Mouse (Mus musculus) monocyte, adult 5-6 weeks (primary cell): ENCODE results near the gene Cldn19. TPM values are rescaled to one million over a fixed set of nuclear protein-coding genes. Genes with fewer than 3 reads are reported as not detected.
"Not testable (repeated sequence)": the region's sequence is repeated elsewhere in the genome, so short reads cannot be mapped to it uniquely, and the experiment has no call there.

Source experiments
- ATAC-seq: fragments of 153-309, 156-312 bp; replicated peaks from 2 replicates; pipeline ENCODE4 v1.8.0; 2017; ENCODE audit warnings: mild to moderate bottlenecking; ENCODE audit not compliant: low TSS enrichment, insufficient number of reproducible peaks, severe bottlenecking, poor library complexity, low FRiP score
- total RNA-seq: library from RNA; stranded (forward); fragments of 200-1000, 200-491, 200-594 nt; gene quantifications from 3 replicates; pipeline ENCODE4 v1.2.3, GENCODE M21; 2017

The Cldn19 gene
- total RNA-seq, 1 experiment from 2014 or later, result not detected

DNA sequence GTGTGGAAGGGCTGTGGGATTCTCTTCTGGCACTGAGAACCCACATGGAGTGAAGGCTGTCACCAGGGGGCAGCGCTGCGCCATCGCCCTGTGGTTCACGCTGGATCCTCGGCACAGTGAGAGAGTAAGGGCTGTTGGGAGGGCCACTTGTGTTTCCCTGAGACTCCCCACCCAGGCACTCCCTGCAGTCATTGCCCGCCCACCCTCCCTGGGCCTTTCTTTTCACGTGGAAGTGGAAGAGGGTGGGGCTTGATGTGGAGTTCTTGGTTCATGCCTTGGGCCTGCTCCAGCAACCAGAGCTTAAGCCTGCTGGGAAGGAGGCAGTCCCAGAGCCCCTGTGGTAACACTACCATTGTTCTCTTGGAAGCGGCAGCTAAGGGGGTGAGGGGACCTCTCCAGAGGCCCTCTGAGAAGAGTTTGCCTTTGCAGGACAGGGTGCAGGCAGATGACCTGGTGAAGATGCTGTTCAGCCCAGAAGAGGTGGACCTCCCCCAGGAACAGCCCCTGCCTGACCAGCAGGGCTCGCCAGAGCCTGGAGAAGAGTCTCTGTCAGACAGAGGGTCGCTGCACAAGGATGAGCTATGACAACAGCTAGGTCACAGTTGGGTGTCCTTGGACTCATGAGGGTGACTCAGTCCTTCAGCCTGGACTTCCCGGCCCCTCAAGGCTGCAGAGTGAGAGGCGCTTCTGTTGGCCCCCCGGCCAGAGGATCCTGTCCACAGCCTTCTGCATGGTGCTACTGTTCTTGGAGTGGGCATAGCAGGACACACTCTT, 7.6 kb upstream of the Cldn19 start:
- ATAC-seq, result no peak

DNA sequence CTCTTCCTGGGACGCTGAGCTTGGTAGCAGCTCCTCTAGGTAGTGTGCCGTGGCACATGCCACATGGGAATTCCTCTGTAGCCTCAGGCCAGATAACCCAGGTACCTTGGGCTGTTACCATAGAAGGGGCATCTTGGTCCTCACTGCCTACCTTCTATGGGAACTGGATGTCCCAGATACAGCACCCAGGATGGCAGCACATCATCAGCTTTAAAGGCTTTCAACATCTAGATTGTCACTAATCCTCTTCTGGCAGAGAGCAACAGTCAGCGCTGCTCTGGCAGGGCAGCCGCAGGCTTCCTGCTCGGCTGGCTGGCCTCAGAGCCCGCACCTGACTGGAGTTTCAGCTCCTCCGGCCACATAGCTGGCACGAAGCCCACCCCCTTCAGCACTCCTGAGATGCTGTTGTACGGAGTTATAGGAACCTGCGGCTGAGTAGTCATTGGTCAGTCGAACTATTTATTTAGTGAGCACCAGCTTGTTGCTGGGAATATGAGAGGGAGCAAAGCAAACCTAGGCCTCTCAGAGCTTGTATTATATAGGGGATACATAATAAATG, 6.7 kb upstream of the Cldn19 start:
- ATAC-seq, result no peak

DNA sequence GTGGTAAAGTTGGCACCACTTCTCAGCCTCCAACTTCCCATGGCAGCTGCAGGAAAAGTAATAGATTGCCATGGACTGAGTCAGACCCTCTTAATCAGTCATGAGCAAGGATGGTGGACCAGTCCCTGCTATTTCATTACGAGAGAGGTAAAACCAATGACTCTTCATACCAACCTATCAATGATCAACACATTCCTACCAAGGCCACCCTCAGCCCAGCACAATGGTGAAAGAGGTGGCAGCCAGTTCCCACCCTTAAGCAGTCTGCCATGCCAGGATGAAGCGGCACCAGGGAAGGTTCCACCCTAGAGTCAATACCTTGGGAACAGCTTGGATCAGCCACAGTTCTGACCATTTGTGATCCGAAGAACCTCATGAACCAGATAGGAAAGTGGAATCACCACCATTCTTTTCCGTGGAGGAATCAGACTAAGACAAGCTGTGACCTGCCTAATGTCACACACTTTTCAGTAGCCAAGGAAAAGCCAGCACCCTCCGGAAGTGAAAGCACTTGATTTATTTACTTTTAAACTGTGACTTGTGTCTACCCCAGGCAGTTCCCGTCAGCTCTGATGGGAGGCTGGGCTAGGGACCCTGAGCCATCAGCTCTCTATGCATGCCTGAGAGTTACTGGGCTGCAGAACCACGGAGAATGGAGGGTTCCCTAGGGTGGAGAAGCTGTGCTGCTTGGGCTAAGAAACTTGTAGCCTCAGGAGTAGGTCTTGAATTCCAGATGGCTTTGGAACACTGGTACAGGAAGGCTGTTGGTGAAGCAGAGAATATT, 3.0 kb upstream of the Cldn19 start:
- no peak for ATAC-seq

DNA sequence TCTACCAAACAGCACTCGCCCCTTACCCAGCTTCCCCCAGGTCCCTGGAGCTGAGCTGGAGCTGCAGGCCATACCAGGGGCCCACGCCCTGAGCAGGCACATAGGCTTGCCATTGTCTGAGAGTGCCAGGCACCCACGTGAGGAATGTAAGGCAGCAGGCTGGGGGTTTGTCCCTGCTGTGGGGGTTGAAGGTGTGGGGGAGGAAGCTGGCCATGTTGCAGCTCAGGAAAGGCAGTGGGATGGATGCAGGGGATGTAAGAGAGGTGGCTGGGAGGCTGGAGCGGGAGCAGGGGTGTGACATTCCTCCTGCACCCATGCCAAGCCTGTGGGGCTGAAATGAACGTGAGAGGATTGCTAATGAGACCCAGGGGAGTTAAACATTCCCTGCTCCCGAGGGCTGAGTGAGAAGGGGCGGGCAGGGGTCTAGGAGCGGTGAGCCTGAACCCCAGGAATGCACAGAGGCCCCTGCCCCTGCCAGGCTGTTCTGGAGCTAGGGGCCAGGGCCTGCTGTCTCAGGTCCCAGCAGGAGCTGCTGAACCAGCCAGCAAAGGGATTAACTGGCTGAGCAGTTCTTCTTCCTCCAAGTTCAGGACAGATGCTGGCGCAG, 1.1 kb upstream of the Cldn19 start:
- ATAC-seq, result no peak

DNA sequence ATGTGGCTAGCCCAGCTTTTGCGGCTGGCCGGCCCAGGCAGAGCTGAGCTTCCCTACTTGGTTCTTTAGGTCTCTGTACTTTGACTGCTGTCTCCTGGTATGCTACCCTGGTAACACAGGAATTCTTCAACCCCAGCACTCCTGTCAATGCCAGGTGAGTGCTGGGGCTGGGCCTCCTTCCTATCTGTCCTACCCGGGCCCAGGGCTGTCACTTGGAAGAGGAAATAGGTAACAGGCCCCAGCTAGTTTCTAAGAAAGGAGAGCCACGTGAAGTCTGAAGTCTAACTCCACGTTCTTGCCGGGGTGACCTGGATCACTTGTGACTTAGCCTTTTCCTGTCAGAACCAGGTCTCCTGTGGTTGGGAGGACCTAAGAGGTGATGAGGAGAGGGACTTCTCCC, 1.9 kb downstream of the Cldn19 start:
- ATAC-seq, result no peak

DNA sequence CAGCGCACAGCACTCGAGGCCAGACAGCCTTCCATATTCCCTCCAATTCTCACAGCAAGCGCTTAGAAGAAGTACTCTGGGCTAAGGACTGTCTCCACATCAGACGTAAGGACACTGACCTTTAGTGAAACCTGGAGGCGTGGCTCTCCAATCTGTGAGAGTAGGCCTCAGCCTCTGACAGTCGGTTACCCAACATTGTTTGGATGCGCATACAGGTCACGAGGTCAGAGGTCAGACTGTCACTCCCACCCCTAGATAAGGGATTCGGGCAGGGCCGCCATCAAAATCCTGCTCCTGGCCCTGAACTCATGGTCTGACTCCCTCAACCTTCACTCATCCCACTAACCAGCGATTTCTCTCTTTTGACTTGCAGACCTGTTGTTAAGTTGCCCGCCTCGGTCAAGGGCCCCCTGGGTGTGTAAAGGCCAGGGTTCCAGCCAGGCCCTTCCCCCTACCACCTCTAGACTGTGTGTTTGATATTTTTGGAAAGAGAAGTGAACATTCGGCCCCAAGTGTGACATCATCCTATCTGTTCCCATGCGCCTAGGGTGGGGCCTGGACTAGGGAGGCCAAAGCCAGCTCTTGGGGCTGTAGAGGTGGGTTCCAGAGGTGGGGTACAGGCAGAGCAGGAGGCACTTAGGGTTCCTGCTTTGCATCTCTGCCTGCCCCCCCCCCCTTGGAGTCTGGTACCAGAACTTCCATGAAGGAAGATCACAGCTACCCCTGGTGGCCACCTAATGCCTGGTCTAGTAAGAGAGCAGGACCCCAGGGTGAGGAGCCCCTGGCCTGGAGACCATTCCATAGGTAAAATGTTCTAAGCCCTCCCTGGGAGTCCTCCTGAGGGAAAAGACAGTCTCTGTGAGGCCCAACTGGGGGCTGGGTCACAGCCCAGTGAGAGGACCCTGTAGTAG, 4.4 kb downstream of the Cldn19 start:
- ATAC-seq, result no peak; the same call in 1 of the 2 replicates

DNA sequence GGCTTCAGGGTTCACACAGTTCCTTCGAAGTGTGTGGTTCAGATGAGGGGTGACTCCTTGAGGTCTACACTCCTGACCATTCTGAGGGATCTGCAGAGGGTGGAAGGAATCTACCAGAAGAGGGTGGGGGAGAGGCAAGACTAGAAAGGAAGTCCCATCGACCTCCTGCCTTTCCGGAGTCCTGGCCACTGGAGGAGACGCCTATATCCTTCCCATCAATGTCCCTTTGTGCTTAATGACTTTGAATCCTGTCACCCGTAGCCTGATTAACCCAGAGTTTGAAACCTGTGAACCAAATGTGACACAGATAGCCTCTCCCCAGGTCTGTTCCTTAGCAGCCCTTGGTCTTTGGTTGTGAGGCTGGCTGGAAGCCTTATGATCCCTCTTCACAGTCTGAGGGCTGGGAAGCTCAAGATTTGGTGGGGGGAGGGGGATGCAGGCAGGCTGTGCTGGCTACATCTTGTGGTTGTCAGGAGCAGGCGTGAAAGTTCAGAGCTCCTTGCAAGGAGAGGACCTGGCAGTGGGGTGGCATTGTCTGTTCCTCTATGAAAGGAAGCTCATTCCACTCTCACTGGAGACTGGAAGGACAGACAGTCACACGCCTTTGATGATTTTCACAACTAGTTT, 6.0 kb downstream of the Cldn19 start:
- ATAC-seq, result no peak

DNA sequence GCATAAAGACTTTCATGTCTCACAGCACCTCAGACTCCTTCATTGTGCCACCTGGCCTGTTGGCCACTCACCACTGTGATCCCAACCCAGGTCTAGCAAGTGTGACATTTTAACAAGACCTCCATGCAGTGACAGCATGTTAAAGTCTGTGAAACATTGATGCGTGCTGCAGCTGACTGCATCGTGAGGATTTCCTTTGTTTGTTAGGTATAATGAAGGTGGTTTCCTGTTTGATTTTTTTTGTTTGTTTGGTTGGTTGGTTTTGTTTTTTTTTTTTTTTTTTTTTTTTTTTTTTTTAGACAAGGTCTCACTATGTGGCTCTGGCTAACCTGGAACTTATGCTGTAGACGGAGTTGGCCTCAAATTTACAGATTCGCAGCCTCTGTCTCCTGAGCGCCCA, 7.3 kb downstream of the Cldn19 start:
- no peak for ATAC-seq

DNA sequence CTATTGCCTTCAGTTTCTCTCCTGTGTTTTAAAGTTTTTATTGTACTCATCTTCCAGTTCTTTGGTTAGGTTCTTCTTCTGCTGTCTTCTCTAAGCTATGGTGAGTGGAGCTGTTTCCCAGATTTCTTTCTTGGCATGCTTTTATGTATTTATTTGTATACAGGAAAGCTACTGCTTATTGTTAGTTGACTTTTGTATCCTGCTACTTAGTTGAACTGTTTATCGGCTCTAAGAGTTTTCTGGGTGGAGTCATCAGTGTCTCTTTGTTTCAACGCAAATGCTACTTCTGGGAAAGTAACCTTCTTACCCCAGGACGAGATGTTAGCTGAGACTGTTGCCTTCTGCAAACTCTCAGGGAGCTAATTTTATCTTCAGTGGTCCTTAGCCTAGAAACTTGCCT, 8.2 kb downstream of the Cldn19 start:
- no peak for ATAC-seq

DNA sequence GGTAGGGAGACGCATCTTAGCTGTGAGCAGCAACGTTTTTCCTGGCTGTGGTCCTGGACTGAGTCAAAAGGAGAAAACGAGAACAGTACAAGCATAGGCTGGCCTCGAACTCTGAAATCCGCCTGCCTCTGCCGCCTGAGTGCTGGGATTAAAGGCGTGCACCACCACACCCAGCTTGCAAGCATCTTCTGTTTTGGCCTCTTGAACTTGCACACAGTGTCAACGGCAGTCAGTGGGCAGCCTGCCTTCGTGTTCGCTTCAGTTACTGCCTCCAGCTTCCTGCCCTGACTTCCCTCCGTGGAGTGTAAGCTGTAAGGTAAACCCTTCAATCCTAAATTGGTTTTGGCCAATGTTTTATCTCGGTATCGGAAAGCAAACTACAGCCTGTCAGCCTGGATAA, 11.4 kb downstream of the Cldn19 start:
- ATAC-seq, result no peak

DNA sequence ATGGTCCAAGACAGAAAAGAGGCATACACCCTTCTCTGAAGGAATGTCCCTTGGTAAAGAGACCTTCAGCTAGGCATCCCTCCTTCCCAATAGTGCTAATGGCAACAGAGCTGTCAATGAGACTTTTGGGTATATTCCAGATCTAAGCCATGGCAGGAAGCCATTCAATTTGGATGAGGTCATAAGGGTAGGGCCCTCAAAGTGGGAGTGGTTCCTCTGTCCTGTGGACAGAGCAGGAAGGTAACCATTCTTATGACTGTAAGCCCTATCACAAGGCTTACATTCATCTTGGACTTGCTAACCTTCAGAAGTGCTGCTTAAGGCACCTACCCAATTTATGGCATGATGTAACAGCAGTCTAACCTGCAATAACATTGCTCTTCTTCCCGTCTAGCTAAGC, 19.4 kb downstream of the Cldn19 start:
- no peak for ATAC-seq

DNA sequence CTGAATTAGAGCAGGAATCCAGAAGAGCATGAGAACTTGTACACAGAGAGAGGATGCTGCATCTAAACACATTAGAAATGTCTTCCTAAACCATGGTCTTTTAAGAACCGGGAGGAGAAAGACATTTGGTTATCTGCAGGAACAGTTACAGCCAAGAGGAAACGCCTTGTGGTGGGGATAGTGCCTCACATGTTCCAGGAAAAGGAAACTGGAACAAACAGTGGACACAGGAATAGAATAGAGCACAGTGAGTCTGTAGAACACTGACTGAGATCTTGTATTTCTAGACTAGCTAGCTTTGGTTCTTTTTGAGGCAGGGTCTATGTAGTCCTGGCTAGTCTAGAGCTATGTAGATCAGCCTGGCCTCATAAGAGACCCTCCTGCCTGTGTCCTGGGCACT, 20.0 kb downstream of the Cldn19 start:
- no peak for ATAC-seq

DNA sequence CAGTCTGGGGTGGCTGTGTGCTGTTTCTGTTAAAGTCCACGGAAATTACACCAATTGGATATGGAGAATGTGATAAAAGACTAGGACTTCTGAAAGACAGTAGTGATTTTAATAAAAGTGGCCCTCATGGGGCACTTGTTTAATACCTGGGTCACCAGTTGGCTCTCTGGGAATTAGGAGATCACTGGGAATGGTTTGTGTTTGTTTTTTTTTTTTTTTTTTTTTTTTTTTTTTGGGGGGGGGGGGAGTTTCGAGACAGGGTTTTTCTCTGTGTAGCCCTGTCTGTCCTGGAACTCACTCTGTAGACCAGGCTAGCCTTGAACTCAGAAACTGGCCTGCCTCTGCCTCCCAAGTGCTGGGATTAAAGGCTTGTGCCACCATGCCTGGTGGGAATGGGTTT, 20.5 kb downstream of the Cldn19 start:
- ATAC-seq, result no peak

DNA sequence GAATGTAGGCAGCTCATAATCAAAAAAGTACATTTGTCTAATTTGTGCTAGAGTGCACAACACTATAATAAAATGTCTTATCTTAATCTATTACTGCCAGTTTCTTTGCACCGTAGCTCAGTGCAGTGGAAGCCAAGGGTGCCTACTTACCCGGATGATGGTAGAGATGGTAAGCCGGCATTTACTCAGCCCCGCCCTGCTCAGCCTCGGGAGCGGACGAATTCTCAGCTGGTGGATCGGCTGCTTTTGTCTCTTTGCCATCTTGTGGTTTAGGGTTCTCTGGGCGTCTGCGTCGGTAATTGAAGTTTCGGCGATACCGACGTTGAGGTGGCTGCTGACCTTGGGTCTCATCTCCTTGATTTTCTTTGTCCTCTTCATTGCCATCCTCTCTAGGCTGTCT, 23.6 kb downstream of the Cldn19 start:
- ATAC-seq, result not testable (repeated sequence)

DNA sequence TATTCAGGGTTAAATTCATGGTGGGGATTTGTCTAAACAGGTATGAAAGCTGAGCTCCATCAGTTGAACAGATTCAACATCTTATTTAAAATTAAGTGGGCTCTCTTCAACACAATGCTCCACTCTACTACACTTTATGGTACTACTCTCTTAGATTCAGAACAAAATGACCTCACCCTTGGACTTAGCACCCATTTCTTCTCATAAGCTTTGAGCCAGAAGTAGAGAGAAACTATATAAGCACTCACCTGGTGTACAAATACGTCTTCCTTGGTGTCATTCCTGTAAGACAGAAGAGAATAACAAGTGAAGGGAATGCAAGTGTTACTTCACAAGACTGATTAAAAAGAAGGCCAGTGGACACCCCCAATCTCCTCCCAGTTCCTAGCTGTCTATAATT, 29.6 kb downstream of the Cldn19 start:
- no peak for ATAC-seq

DNA sequence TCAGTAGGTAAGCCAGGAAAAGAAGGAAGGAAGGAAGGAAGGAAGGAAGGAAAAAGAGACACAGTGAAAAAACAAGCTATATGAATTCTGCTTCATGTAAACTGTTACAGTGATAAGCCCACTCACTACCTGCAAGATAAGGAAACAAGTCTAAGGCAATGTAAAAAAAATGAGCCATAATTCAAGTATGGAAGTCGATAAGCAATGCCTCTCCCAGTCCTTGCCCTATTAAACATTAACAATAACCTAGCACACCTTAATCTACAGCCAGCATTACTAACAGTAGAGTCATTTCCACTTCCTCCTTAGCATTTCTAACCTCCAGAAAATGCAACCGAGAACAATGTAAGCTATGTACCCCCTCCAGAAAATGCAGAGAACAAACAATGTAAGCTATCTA, 30.1 kb downstream of the Cldn19 start:
- ATAC-seq, result no peak

DNA sequence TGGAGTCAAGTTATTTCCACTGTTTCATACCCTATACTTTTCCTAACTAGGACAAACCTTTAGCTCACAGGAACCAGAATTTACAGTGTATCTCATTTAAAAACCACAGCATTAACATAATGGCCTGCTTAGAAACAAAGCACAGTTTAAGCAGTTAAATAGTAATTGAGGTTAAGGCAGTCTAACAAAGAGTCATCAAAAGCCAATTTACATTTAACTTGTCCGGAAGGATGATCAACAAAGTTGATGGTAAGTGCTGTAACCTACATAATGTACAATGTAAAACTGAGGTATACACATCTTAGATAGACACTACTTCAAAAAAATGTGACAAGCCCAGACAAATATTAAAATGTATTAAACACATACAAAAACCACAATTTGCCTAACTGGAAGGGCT, 36.7 kb downstream of the Cldn19 start:
- ATAC-seq, result no peak
